Mouse (Mus musculus) heart, adult 18-20 months (tissue): Measurements from ENCODE around the gene Rhbdf2. TPM values are rescaled to one million over a fixed set of nuclear protein-coding genes. Genes with fewer than 3 reads are reported as not detected.

Experiments used
- DNase-seq, 2 experiments: peaks; one replicate each; pipeline ENCODE4 v3.0.0; 2021 to 2022; ENCODE audit warnings: mixed read lengths in 1 of 2
- total RNA-seq, 2 experiments: library from RNA; stranded (reverse); gene quantifications; 2 replicates each; pipeline ENCODE4 v1.2.3; 2021

Gene Rhbdf2
- total RNA-seq, 2 experiments from 2014 or later = 10.6 to 11.5 TPM

DNA sequence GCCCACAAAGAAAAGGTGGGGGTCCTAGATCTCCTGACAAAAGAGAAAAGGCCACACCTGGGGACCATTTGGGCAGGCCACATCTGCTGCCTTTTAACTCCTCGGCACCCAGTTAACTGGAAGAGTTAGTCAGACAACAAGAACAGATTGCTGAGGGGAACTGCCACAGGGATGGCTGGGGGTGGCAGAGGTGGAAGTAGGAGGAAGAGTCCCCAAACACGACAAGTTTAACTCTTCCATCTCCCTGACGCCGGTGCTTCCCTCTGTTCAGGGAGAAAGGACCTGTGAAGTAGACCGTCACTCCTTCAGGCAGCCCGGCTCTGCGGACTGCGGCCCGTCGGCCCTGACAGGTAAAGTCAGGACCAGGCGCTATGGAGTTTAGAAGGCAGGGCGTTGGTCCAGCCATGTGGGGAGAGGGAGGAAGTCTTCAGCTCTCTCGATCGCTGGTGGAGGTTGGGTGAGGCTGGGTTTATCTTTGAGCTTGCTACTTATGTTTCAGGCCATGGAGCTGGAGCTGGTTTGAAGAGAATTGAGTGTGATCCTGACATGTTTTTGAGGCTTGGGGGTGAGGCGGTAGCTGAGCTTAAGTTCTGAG lies 32.3 kb upstream of the Rhbdf2 start:
- no peak for DNase-seq

GRCm38 (mm10) chr11:116658238-116658637 lies 31.4 kb upstream of the Rhbdf2 start:
- DNase-seq = no peak

GRCm38 (mm10) chr11:116657311-116658223 lies 30.7 kb upstream of the Rhbdf2 start:
- DNase-seq = peak; percentile 94 to 98

- peak in 1 of 2 experiments; percentile 48 for DNase-seq
These were observed 29.8 kb upstream of the Rhbdf2 start for GRCm38 (mm10) chr11:116656348-116657191.

DNA sequence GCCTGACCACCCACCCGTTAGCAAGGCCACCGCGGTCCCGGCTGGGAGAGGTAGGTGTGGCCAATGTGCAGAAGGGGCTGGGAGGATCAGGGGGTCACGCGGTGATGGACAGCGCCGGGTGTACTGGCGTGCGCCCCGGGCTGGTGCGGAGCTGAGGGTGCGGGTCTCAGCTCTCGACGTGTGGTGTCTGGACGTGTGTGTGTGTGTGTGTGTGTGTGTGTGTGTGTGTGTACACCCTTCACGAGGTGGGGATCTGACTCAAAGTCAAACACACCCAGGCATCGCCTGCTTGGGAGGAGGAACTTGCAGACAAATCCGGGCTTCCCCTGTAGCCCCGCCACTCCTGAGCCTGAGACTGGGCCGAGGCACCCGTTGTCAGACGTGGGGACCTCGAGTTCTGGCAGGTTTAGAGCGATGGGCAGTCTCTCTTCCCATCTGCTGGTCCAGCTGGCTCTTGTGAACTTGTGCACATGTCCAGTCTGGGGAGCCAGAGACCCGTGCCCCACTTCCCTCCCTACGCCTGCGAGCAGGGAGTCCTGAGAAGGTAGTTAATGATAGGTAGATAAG lies 27.5 kb upstream of the Rhbdf2 start, which contains the start of gene Cygb:
TSS of gene Cygb (minus strand) at position 59 of the 567 bp plus-strand sequence.
- peak; percentile 70 to 72 for DNase-seq

DNA sequence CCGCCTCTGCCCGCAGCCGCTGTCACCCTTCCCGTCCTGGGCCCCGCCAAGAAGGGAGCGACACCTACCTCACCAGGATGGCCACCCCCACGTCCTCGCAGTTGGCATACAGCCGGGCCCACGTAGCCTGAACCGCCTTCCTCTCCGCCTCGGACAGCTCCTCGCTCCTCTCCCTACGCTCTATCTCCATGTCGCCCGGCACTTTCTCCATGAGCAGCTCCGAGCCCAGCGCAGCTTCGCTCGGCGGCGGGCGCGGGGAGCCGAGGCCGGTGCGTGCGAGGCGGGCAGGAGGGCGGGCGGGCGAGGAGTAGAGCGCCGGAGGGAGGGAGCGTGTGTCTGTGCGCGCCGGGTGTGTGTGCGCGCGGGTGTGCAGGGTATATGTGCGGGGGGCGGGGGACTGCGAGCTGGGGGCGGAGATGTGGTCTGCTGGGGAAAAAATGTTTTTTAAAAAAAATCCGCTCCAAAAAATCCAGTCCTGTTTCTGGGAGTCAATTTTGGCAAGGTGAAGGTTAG lies 26.9 kb upstream of the Rhbdf2 start:
- peak; percentile 57 to 68 for DNase-seq

DNA sequence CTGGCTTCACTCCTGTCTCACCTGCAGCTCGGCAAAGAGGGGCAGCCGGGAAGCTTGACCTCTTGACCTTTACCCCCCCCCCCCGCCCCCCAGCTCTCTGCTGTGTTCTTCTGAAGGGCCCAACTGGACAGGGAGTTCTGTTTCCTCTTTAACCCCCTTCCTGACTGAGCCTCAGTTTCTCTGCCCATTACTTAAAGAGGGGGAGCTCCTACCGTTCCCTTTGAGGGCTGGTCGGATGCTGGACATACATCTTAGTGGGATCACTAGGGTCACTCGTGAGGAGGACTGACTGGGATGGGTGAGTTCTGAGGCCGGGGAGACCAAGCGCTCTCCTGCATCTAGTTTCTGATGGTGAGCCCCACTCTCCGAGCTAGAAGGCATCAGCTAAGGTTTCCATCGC lies 26.4 kb upstream of the Rhbdf2 start, which contains the start of gene Prcd:
TSS of gene Prcd (plus strand) at position 301 of the 400 bp plus-strand sequence.
- no peak for DNase-seq

DNA sequence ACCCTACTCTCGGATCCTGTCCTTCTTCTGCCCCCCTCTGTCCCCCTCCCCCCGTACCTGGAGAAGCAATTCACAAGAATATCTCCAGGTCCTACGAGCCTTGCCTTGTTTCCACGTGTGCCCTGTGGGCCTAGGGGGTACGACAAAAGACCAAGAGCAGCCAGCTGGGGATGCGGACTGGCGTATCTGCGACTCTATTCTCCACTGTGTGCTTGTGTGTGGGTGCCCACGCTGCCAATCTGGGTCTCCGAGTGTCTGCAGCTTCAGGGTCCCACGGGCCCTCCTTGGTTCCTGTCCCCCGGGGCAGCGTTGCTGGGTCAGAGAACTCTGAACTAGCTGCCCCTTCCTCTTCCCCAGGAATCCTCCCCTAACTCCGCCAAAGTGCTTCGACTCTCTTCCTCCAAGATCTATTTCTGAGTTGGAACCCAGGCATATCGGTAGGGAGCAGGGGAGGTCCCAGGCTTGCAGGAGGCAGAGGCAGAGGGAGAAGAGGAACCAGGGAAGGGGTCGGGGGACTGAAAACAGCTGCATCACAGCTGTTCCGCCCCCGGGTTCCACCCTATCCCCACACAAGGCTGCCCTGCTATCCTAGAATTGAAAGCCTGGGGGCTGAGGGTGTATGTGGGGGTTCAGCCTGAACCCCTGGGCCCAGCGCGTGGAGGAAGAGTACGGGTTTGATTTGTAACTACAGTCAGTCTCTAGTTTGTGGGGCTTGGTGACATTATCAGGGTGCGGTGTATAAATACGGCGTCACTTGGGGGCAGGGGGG lies 25.7 kb upstream of the Rhbdf2 start:
- no peak for DNase-seq

- peak in 1 of 2 experiments; percentile 22 for DNase-seq
These were observed 24.5 kb upstream of the Rhbdf2 start for GRCm38 (mm10) chr11:116651339-116651738.

DNA sequence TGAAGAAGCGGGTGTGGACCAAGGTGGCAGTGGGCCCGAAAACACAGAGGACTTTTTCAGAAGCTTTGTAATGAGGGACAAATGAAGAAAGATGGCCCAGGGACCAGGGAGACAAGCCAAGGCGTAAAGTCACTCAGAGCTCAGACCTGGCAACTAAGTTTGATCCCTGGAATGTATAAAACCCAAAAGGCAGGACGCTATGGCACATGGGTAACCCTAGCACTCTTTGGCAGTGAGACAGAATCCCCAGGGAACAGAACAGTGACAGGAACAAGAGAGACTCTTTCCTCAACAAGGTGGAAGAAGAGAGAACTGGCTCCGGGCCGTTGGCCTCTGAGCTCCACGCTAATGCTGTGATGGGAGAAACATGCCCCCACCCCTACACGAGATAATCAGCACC lies 24.0 kb upstream of the Rhbdf2 start:
- peak in 1 of 2 experiments; percentile 26 for DNase-seq

GRCm38 (mm10) chr11:116649711-116650337 lies 23.0 kb upstream of the Rhbdf2 start:
- DNase-seq = no peak

- DNase-seq = no peak
These were observed 22.2 kb upstream of the Rhbdf2 start for GRCm38 (mm10) chr11:116648976-116649375.

- peak; percentile 80 to 89 for DNase-seq
These were observed 21.5 kb upstream of the Rhbdf2 start for GRCm38 (mm10) chr11:116648213-116648921.

DNA sequence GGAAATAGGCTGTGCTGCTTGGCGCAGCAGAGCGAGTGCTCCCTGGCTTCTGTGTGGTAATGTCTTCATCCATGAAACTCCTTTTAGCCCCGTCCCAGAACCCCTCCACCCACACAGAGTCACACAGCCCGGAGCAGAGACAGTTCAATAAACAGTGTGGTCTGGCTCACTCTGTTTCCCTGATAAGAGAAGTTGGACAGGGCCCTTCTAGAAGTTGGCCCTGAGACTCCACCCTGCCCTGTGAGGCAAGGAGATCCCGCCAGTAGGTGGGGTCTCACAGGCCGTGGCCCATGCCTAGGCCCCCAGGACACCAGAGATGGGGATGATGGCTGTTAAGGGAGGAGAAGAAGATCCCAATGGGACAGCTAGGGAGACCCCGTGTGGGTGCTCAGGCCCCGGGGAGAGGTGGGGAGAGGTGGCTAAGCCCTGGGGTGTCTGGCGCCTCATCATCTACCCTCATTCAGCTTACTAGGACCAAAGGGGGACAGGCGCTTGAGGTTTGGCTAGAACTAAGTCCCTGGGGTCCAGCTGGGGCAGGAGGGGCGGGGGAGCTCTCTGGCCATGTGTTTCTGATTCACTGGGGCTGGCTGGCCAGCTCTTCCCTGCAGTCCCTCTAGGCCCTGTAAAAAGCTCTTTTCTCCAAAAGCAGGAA lies 20.6 kb upstream of the Rhbdf2 start:
- peak; percentile 81 to 89 for DNase-seq

DNA sequence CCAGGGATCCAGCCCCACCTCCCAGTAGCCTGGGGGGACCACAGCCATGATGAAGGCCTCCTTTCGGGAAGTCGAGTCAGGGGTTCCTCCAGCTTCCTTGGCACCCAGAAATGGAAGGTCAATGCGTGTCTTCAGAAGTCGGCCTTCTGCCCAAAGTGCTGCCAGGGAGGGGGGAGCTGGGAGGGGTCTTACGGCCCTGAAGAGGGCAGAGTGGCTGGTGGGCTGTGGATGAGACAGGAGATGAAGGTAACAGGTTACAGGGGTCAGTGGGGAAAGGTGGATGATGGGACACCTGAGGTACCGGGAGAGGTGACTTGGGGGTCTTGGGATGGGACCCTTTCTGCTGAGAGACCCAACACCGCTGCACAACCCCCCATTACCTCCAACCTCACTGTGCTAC lies 20.0 kb upstream of the Rhbdf2 start:
- no peak for DNase-seq

GRCm38 (mm10) chr11:116646136-116646535 lies 19.3 kb upstream of the Rhbdf2 start:
- DNase-seq = no peak

GRCm38 (mm10) chr11:116645446-116646110 lies 18.8 kb upstream of the Rhbdf2 start:
- DNase-seq = no peak
